14 mouse cellular contexts compared by ENCODE assay signal in the genomic region with DNA sequence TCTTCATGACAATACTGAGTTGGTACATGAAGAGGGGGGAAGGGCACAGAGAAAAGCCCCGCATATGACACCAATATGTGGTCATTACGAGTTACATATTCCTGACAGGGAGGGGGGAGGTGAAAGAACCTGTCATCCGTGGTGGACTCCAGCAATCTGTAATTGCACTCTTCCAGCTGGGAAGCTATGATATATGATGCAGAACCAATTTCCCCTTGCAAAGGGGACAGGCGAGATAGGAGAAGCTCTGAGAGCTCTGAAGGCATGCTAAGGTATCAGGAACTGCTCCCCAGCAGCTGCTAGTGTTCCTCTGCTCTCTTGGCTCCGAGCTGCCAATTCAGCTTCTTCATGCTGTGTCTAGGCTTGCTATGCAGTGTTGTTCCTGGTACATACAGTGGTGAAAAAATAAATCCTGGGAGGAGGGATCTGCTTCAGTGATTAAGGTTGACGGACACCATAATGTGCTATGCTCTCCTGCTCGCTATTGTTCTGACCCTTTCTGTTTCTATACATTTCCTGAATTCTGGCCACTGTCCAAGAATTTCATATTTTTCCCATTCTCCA. TPM values are rescaled to one million over a fixed set of nuclear protein-coding genes. Genes with fewer than 3 reads are reported as not detected.
DNase-seq lines count a peak whose midpoint lies in the region; TF ChIP-seq lines count a peak whose summit lies in the region.
"Had no signal": no experiment of that assay in that cellular context is flagged by ENCODE, and none has a peak within 500 bp of the region (broad histone marks: within the 10 kb centered on the region; RNA-seq: fewer than 3 reads in every experiment).

No protein-coding gene starts in this region.

- TF ChIP-seq POLR2A in brain, embryonic 14.5 days (IDR thresholded peaks at IDR 0.05; ENCODE audit: borderline replicate concordance, extremely low read depth, insufficient read depth, insufficient read length, poor library complexity, severe bottlenecking): no peak

- H3K4me3 ChIP-seq in left cerebral cortex, adult 2 months: no peak overlapping the region
- H3K4me3 ChIP-seq: heart, embryonic 13.5 days; stomach, embryonic 15.5 days had no signal

- intact Hi-C loops in left cerebral cortex, postnatal 4 days (cut with DNase I): no loop called here
- intact Hi-C loops in left cerebral cortex, adult 2 months (cut with DNase I): no loop called here

- no peak overlapping the region for H3K27ac ChIP-seq in left cerebral cortex, adult 2 months
- H3K27ac ChIP-seq: heart, embryonic 13.5 days; stomach, embryonic 15.5 days had no signal

- TF ChIP-seq CTCF in left cerebral cortex, adult 2 months (IDR thresholded peaks at IDR 0.05): no peak
- TF ChIP-seq CTCF in brain, embryonic 14.5 days (IDR thresholded peaks at IDR 0.05; ENCODE audit: borderline replicate concordance, extremely low read depth, insufficient read depth, insufficient read length): no peak

- peak; percentile 13 to 29 for DNase-seq in cerebellum, postnatal 14 days
- no peak for DNase-seq in cerebellum, postnatal 4 days (ENCODE audit: low spot score in 2 of 2)
- peak; percentile 7 for DNase-seq in left cerebral cortex, postnatal 4 days
- no peak for DNase-seq in left cerebral cortex, adult 2 months (ENCODE audit: extremely low spot score in 1 of 2, low spot score in 2 of 2)
- peak; percentile 32 for DNase-seq in brain, embryonic 14.5 days (ENCODE audit: low read depth)
- peak; percentile 47 for DNase-seq in mesoderm, embryonic 11.5 days (ENCODE audit: low read depth, low spot score)
- DNase-seq in heart, postnatal 4 days: no peak
- no peak for DNase-seq in lung, adult 18-20 months
- DNase-seq: gastrocnemius, postnatal 36 days; kidney, postnatal 10 days; liver, postnatal 0 days; lung, postnatal 4 days had no signal

RNA-seq across cellular contexts. Expression of a gene that starts 57.7 kb away (rescaled TPM):
- 10 to 100 TPM; 57.4 to 73.0 TPM for total RNA-seq in left cerebral cortex, postnatal 4 days (2021)
- total RNA-seq in left cerebral cortex, adult 2 months (2021): 10 to 100 TPM; 22.6 to 24.5 TPM
- polyA plus RNA-seq in brain, embryonic 14.5 days (2012; rRNA removed): 30.5 and 42.3 TPM in 2 replicates
- total RNA-seq in heart, postnatal 4 days (2021): 1 to 10 TPM; 2.7 to 3.0 TPM

Comparison
In these comparisons a context has a peak if more than half of its experiments do, and no peak if none do; other contexts are left out.
1. DNase-seq: peak in cerebellum, postnatal 14 days (2 of 2), left cerebral cortex, postnatal 4 days (single experiment), brain, embryonic 14.5 days (single experiment) and mesoderm, embryonic 11.5 days (single experiment); none in cerebellum, postnatal 4 days (0 of 2), left cerebral cortex, adult 2 months (0 of 2), heart, postnatal 4 days (single experiment) and lung, adult 18-20 months (0 of 2).
2. RNA of a gene that starts 57.7 kb away (total RNA-seq): 57.4 to 73.0 TPM in left cerebral cortex, postnatal 4 days and 22.6 to 24.5 TPM in left cerebral cortex, adult 2 months; 2.7 to 3.0 TPM in heart, postnatal 4 days; every median in the first group is over 4 times any median in the second.